Mouse (Mus musculus): ENCODE measurements around the gene Slc25a3.

Slc25a3 gene

DNA sequence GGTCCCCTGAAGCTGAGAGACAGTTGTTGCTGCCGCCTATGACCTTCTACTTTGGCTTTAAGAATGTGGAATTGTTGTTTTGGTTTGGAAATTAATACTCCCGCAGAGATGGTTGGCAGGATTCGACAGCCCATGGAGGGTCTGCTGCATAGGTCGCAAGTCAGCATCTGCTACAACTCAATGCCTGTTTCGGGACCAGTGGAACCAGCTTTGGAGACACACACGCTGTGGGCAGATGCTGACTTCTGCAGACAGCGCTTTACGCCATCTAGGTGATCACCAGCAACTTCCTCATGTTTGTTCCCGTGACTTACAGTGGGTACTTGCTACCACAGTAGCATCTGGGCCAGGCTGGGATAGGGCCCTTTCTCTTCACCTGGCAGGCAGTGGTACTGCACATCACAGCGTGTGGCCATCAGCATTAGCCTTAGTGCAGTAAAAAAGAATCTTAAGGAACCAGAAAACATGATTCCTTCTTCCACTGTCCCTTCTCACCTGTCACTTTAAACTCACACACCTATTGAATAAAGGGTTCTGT is 18.9 kb upstream of the Slc25a3 start:
- no peak for DNase-seq (ENCODE audit: extremely low read depth, low read depth)

DNA sequence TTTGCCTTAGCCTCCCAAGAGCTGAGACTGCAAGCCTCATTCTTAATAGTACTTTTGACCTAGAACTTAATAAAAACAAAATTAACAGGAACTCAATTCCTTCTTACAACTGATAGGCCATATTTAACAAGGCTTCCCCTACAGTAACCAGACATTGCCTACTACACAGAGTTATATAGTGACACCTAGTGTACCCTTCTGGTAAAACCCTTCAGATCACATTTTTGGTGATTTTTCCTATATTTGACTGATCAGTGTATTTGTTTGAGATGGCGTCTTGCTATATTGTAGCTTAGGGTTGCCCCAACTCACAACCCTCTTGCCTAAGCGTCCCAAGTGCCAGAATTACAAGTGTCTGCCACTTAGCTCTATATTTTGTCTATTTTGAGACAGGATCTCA is 17.7 kb upstream of the Slc25a3 start:
- peak; percentile 75 for DNase-seq (ENCODE audit: extremely low read depth, low read depth)

DNA sequence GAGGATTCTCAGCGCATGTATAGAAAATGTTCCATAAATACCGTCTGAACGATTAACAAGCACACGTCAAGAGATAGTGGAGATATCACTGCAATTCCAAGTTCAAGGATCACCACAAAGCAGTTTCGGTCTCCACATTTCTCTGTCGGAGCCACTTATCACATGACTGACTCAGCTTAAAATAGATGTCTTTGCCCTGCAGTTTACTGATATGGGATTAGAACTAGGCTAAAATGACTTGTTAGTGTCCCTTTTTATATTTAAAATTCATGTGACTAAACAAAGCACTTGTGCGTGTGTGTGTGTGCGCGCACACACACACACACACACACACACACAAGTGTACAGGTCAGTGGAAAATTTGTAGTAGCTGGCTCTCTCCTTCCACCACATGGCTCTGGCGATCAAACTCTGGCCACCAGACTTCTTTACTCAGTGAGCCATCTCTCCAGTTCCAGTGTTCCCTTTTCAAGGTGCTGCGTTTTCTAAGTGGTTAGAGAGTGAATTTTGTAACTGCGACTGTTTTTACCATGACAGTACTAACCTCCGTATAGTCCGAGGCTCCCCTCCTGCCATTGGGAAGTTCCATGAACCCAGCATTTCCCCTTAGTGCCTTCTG is 15.4 kb upstream of the Slc25a3 start:
- DNase-seq (ENCODE audit: extremely low read depth, low read depth), result peak; percentile 58

DNA sequence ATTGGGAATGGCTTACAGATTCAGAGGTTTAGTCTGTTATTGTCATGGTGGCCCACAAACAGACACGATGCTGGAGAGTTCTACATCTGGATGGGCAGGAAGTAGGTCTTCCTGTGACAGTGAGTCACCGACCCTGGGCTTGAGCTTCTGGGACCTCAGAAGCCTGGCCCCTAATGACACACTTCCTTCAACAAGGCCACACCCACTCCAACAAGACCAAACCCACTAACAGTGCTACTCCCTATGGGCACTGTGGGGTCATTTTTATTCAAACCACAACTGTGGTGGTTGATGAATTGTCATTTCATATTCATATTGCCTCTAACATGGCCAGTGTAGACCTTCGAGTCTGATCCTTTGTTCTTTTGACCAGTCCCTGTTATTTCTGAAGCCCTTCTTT is 14.5 kb upstream of the Slc25a3 start:
- DNase-seq (ENCODE audit: extremely low read depth, low read depth), result peak; percentile 80

DNA sequence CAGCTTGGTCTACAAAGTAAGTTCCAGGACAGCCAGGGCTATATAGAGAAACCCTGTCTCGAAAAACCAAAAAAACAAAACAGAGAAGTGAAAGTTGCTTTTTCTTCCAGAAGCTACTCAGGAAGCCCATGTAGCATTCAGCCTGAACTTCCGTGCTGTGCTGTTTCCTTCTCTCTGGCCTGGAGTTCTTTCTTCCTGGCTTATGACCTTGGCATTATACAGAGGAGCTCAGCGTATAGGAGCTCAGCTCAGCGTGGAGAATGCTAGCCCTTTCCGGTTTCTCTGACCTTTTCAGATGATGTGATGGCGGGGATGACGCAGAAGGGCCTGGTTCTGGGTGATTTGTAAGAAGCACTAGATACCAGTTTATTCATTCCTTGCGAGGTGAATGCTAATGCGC is 13.5 kb upstream of the Slc25a3 start:
- no peak for DNase-seq (ENCODE audit: extremely low read depth, low read depth)

DNA sequence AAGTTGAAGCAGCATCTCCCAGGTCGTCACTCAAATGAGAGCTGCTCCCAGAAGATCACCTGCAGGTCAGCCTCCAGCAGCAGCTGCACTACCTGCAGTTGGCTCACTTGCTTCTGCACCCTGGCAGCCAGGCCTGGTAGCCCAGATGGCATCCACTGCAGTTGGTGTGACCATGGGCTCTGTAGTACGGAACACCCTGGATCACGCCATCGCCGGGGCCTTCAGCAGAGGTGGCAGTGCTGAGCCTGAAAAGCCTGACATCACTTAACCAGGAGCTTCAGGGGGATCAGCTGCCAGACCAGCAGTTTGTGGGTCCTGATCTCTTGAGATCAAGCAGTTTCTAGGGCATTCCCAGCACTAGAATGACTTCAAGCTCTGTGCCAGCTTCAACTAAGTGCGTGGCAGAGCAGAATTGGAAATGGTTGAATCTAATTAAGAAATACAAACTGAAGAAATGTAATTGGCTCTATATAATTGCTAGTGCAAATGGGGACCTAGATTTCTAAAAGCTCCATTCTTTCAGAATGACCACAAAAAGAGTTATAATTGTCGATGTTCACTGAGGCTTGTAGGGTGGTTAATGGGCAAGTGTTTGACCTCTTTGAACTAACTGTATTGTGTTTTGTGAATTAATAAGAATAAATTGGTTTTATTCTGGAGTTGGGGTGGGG is 11.6 kb upstream of the Slc25a3 start:
- no peak for DNase-seq (ENCODE audit: extremely low read depth, low read depth)

DNA sequence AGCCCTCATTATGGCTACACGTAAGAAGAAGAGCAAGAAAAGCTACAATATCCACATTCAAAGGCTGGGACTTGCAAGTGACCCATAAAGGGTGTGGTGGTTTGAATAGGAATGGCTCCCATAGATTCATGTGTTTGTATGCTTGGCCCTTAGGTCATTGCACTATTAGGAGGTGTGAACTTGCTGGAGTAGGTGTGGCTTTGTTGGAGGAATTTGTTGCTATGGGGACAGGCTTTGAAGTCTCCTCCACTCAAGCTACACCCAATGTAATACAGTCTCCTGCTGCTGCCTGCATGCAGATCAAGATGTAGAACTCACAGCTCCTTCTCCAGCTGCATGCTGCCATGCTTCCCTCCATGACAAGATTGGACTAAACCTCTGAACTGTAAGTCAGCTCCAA is 7.7 kb upstream of the Slc25a3 start:
- no peak for DNase-seq (ENCODE audit: extremely low read depth, low read depth)

DNA sequence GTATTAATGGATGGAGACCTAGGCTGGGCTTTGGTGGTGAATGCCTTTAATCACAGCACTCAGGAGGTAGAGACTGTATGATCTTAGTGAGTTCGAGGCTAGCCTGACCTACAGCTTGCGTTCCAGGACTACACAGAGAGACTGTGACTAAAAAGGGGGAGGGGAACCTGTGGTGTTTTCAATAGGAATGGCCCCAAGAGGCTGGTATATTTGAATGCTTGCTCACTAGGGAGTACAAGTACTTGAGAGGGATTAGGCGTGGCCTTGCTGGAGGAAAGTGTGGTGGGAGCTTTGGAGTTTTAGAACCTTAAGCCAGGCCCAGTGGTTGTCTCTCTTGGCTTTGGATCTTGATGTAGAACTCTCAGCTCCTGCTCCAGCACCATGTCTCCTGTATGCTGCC is 6.9 kb upstream of the Slc25a3 start:
- DNase-seq (ENCODE audit: extremely low read depth, low read depth), result no peak

DNA sequence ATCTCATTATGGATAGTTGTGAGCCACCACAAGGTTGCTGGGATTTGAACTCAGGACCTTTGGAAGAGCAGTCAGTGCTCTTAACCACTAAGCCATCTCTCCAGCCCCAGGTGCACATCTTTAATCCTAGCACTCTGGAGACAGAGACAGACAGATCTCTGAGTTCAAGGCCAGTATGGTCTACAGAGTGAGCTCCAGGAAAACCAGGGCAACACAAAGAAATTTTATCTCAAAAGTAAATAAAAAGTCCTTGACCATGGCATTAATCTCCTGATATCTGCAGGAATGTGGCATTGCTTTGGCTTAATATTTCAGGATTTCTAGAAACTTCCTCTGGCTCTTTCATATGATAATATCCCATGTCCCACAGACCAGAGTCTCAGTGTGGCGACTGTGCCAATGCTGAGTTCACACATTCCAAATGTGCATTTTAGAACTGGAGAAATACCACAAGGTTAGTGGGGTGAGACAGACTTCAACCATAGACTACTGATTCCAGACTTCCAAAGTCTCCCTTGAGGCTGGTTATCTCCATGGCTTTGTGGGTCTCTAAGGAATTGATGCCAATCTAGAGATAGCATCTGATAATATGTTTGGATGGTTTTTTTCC is 4.8 kb upstream of the Slc25a3 start:
- no peak for DNase-seq (ENCODE audit: extremely low read depth, low read depth)

DNA sequence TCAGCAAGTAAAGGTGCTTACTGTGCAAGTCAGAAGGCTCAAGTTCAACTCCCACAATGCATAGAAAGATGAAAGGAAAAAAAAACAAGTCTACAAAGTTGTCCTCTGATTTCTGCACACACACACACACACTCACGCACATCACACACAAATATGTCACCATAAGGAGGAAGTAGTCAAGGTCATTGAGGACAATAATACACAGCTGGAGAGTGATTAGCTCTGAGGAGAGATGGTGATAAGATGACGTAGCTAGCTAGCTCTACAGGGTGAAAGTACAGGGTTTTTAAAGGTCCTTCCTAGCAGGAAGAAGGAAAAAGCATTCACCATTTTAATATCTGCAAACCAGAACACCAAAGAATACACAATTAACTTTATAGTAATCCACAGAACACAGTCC is 3.5 kb upstream of the Slc25a3 start:
- DNase-seq (ENCODE audit: extremely low read depth, low read depth), result no peak

DNA sequence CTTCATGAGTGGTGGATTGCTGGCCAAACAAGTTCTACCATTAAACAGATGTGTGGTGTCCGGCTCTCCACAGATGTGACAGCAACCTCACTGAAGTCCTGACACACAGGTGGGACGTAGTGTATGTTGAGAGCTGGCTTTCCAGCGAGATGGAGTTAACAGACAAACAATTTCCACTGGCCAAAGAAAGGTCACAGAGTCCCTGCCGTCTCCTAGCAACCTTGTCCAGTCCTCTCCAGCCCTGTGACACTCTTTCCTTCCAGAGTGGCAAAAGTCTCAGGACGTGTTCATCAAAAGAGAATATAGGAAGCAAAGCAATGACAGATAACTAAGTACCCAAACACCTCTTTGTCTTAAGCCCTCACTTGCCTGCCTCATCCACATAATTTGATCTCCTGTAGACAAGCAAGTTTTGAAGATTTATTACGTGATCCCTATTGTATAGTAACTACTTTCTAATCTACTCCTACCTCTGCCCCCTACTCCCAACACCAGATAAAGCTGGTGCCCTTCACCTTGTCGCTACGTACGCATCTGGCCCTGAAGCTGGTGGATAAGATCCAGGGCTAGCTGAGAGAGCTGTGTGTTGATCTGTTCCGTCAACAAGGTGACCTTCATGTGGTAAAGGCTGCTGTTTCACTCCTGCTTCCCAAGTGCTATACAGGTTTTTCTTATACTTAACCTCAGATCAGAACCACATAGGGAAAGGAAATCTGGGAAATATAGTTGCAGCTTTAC is 2.9 kb upstream of the Slc25a3 start:
- DNase-seq (ENCODE audit: extremely low read depth, low read depth), result no peak

DNA sequence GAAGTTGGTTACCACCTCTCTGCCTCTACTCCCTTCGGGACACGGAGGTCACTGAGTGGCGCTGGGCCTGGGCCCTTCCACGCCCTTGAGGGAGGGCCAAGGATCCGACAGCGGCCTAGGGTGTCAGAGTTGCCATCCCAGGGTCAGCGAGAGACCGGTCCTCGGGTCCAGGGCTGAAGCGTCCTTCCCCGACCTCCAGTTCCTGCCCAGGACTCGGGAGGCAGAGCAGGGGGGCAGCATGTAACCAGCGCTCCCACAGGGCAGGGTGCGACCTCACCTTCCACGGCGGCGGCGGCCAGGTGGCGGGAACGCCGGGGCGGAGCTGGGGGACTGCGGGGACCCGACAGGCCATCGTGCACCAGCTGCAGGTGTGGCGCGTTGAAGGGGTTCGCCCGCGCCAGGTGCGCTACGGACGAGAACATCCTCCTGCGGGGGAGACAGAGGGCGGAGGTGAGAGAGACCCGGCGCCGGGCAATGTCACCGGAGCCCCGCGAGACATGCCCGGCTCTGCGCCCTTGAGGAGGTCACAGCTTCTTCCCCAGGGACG is 505 bp downstream of the Slc25a3 start:
- DNase-seq (ENCODE audit: extremely low read depth, low read depth), result no peak

DNA sequence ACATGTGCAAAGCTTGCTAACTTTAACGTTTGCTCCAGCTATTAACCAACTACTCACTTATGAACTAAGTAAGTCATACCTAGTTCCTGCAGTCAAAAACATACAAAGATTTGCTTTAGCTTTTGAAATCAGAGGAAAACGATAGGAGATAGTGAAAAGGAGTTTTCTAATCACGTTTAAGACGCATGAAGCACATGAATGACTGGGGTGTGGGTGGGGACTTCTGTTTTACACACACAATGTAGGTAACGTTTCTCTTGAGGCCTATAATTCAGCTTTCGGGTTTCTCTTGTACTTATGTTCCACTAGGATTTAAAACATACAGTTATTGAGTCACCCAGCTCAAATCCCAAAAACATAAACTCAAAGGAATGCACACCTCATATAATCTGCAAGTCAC is 1.2 kb downstream of the Slc25a3 start:
- no peak for DNase-seq (ENCODE audit: extremely low read depth, low read depth)

DNA sequence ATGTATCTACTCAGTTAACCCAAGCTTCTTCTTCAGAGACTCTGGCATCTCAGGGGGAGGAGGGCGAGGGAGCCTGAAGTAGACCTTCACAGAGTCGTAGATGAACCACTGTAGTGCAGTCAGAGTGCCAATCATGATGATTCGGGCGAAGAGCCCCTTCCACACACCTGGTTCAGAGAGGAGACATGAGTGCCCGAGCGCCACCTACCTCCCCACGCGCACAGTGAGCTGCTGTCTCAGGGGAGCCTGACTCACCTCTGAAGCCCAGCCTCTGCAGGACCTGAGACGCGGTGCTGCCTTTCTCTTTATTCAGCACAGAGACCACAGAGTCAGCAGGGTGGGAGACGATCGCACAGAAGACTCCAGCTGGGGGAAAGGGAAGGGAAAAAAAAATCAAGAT is 6.9 kb downstream of the Slc25a3 start:
- no peak for DNase-seq (ENCODE audit: extremely low read depth, low read depth)

DNA sequence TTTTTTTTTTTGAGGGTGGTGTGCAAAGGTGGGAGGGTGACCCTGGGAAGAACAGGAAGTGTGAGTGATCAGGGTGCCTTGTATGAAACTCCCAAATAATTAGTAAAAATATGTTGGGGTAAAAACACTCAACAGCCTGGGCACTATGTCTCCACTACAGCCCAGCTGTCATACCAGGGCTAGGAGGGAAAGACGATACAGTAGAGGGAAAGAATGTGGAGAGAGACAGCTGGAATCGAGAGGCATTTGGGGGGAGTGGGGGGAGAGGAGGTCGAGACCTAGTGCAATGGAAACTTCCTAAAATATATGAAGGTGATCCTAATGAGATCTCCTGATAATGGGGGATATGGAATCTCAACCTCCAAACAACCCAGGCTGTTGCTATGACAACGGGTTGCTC is 14.0 kb downstream of the Slc25a3 start:
- DNase-seq (ENCODE audit: extremely low read depth, low read depth), result no peak

DNA sequence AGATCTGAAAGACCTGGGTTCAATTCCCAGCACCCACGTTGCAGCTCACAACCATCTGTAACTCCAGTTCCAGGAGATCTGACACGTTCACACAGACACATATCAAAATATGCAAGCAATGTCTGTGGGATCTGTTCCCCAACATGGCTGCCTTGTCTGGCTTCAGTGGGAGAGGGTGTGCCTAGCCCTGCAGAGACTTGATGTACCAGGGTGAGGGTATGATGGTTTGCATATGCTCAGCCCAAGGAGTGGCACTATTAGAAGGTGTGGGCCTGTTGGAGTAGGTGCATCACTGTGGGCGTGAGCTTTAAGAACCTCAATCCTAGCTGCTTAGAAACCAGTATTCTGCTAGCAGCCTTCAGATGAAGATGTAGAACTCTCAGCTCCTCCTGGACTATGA is 17.9 kb downstream of the Slc25a3 start:
- DNase-seq (ENCODE audit: extremely low read depth, low read depth), result no peak

DNA sequence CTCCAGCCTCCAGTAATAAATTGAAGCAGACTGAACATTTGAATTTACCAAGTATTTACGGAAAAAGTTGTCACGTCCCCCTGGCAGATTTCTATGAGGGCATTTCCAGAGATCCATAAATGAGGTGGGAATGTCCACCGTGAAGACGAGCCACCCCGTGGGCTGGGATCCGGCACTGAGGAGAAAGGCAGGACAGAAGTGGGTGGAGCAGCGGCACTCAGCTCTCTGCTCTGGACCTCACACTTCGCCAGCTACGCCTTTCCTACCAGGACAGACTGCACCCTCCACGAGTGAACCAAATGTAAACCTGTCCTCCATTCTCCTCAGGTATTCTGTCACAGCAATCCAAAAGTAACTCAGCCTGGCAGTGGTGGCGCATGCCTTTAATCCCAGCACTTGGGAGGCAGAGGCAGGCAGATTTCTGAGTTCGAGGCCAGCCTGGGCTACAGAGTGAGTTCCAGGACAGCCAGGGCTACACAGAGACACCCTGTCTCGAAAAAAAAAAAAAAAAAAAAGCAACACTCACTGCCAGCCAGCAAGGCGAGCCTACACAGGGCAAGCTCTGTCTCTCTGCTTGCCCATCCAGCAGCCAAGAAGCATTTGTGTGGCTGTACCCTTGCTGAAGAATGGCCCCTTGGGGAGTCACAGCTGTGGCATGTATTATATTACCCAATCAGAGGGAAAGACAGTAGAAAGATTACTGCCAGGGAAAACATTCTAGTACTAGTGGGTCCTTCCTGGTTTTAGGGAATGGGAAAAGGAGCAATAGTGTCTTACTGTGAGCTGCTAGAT is 20.9 kb downstream of the Slc25a3 start:
- DNase-seq (ENCODE audit: extremely low read depth, low read depth), result no peak

DNA sequence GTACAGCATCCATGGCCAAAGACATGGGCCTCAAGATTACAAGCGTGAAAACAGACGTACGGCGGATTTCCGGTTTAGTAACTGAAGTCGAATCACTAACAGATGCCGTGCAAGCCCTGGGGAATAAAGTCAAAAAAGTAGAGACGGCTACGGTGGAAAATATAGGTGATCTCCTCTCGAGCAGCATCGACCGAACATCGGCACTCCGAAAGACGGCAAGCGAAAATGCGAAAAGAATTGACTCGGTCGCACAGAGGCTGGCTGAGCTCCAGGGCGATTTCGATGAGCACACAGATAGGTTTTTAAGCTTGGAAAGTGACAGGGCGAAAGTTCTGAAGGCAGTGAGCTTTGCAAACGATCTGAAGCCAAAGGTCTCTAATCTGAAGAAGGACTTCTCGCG is 21.9 kb downstream of the Slc25a3 start:
- DNase-seq (ENCODE audit: extremely low read depth, low read depth), result no peak

DNA sequence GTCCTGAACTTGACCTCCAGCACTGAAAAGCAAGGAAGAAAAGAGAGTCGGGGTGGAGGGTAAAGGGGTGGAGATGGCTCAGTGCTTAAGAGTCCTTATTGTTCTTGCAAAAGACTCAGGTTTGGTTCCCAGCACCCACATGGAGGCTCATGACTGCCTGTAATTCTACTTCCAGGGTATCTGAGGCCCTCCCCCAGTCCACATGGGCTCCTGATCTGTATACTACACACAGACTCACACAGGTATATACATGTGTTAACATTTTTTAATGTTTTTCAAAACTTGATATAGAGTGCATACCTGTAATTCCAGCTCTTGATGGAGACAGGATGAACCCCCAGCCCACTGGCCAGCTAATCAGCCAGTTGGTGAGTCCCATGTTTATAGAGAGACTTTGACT is 23.8 kb downstream of the Slc25a3 start:
- no peak for DNase-seq (ENCODE audit: extremely low read depth, low read depth)

DNA sequence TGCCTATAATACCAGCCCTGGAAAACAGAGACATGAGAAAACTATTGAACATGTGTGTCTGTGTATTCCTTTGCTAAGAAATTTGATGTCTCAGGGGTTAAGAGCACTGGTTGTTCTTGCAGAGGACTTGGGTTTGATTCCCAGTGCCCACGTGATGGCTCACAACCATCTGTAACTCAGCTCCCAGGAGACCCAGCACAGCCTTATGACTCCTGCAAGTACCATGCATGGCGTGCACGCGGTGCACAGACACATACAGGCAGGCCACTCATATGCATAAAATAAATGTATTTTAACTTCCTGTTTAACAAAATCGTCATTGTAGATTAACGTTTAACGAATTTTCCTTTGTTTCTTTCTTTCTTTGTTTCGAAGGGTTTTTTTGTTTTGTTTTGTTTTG is 25.8 kb downstream of the Slc25a3 start:
- no peak for DNase-seq (ENCODE audit: extremely low read depth, low read depth)

Data from MEL-GATA-1-ER (cell line).